Mouse (Mus musculus): ENCODE measurements at regions not wholly inside any gene's neighbourhood (a gene's known extent, or its start where the extent isn't known, plus 50 kb on each side); places are given as distances from the start of the nearest gene placed in this dataset.

DNA sequence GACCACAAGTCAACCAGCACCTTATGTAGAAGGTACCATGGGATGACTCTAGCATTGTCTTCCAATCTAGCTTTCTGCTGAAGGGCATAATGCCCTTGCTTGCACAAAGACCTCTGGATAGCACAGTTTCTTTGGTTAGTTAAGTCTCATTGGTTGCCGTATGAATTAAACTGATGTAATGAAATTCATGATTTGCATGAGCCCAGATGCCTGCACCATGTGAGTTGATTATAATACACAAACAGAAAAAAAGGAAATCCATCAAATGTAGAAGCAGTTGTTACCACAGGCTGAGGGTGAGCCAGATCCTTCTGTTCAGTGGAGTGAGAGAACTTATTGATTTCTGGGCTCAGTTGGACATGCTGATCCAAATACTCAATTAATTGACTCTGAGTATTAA lies 115.8 kb upstream of the Foxa2 start:
- TF ChIP-seq CTCF (IDR thresholded peaks at IDR 0.05; ENCODE audit: insufficient read depth, low read length) = no peak
- TF ChIP-seq POLR2A (IDR thresholded peaks at IDR 0.05; ENCODE audit: borderline replicate concordance, extremely low read depth, low read depth, low read length) = no peak
- no peak for DNase-seq
- Histone ChIP-seq H3K4me3 (replicated peaks; ENCODE audit: extremely low read depth, low read depth, low read length) (no peak overlapping the region), H3K4me1 (ENCODE audit: control insufficient read depth, insufficient read depth, low read length) (no peaks in the 10 kb centered on the region)
- 96% methylated on average over 1 of the region's 1 CpGs for WGBS

DNA sequence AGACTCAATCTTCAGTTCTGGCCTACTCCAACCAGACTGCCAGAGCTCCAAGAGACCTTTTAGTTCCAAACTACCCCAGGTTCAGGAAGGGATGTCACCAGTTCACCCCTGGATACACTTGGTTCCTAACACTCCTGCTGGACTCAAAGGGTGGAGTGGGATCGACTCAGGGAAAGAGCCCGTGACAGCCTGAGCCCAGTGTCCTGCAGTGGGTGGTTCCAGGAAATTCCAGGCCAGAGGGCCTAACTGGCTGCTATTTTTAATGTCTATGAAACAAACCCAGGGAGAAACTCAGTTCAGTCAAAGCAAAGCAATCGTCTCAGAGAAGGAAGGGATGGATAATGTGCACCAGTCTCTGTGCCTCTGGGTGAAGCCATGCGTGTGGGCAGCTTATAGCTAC lies 124.3 kb upstream of the Foxa2 start:
- Histone ChIP-seq H3K4me1 (ENCODE audit: control insufficient read depth, insufficient read depth, low read length) (peaks cover 14% of the 10 kb centered on the region), H3K4me3 (replicated peaks; ENCODE audit: extremely low read depth, low read depth, low read length) (no peak overlapping the region)
- WGBS = 42% methylated on average over 4 of the region's 4 CpGs
- TF ChIP-seq CTCF (IDR thresholded peaks at IDR 0.05; ENCODE audit: insufficient read depth, low read length) (no peak), POLR2A (IDR thresholded peaks at IDR 0.05; ENCODE audit: borderline replicate concordance, extremely low read depth, low read depth, low read length) (no peak)
- no peak for DNase-seq

DNA sequence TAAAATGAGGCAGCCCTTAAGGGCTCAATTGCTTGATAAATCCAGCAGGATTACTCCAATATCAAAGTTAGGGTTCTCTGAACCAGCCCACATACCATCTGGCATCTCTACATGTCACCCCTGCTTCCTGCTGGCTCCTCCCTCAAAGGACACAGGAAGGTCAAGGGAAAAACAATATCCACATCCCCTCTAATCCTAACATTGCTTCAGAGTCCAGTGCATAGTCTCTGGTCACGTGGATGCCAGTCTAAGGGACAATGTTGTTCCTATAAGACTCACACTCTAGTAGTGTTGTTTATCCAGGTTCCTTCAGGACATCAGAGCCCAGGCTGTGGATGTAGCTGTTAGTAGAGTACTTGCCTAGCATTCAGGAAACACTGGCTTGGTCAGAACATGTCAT lies 124.9 kb upstream of the Foxa2 start:
- TF ChIP-seq POLR2A (IDR thresholded peaks at IDR 0.05; ENCODE audit: borderline replicate concordance, extremely low read depth, low read depth, low read length) = no peak
- no peak for TF ChIP-seq CTCF (IDR thresholded peaks at IDR 0.05; ENCODE audit: insufficient read depth, low read length)
- Histone ChIP-seq H3K4me1 (ENCODE audit: control insufficient read depth, insufficient read depth, low read length) (peaks cover 14% of the 10 kb centered on the region), H3K4me3 (replicated peaks; ENCODE audit: extremely low read depth, low read depth, low read length) (no peak overlapping the region)
- DNase-seq = no peak
- WGBS = 31% methylated on average over 1 of the region's 1 CpGs

DNA sequence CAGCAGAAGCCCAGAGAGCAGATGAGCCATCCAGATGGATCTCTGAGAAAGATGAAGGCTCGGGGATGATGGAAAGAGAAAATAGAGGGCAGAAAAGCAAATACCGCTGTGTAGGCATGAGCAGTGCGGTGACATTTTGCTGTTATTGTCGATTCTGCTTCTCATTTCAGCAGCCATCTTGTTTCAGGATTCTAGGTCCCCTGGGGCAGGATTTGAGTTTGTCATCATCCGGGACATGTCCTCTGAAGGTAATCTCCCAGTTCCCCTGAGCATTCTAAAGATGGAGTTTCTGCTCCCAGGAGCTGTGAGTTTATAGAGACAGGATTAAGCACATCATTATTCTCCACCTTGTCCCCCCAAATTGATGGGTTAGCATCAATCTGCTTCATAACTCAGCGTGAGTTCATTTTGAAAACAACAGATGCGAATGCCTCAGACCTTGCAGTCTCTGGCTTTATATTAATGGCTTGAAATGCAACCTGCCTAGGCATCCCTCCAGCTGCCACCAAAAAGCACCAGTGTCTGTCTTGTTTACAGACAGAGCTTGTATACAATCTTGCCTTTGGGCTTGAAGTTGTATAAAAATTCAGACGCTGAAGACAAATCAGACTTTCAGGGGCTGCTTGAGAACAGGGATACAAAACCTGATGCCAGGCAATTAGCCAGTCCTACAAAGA lies 128.6 kb upstream of the Foxa2 start:
- peaks cover 12% of the 10 kb centered on the region for H3K4me1 ChIP-seq (ENCODE audit: control insufficient read depth, insufficient read depth, low read length)
- DNase-seq = no peak
- no peak overlapping the region for H3K4me3 ChIP-seq (replicated peaks; ENCODE audit: extremely low read depth, low read depth, low read length)
- no peak for TF ChIP-seq CTCF (IDR thresholded peaks at IDR 0.05; ENCODE audit: insufficient read depth, low read length)
- TF ChIP-seq POLR2A (IDR thresholded peaks at IDR 0.05; ENCODE audit: borderline replicate concordance, extremely low read depth, low read depth, low read length) = no peak
- 86% methylated on average over 8 of the region's 8 CpGs for WGBS

DNA sequence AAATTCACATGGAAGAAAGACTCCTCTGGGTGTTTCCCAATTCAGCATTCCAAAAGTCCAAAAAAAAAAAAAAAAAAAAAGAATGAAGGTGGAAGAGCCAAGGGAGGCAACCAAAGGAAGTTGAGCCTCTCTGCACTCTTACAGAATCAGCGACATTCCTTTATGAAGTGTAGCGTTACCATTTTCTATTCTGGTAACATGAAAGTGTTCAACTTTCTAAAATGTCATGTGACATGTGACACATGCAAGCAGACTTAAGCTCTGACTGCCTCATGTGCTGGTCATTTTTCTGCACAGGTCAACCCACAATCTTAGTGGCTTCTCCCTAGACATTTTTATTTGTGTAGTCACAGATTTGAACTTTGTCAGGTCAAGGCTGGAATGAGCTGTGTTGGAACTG lies 133.5 kb upstream of the Foxa2 start:
- Histone ChIP-seq H3K4me3 (replicated peaks; ENCODE audit: extremely low read depth, low read depth, low read length) (no peak overlapping the region), H3K4me1 (ENCODE audit: control insufficient read depth, insufficient read depth, low read length) (peaks cover 11% of the 10 kb centered on the region)
- WGBS = 55% methylated on average over 2 of the region's 2 CpGs
- TF ChIP-seq POLR2A (IDR thresholded peaks at IDR 0.05; ENCODE audit: borderline replicate concordance, extremely low read depth, low read depth, low read length) = no peak
- no peak for TF ChIP-seq CTCF (IDR thresholded peaks at IDR 0.05; ENCODE audit: insufficient read depth, low read length)
- no peak for DNase-seq

DNA sequence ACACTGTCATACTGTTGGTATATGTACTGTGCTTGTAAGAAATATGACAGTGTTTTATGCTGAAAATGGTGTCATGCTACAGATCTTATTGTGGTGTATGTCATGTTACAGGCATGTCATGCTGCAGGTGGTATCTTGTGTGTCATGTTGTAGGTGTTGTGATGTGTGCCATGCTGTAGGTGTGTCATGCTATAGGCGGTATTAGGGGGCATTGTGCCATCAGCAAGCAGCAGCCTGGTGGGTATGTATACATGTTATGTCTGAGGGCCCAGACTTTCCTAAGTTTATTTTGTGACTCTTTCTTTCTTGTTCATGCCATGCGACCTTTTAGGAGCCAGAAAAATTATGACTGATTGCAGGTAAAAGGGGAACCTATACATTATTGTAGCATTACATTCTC lies 134.7 kb upstream of the Foxa2 start:
- TF ChIP-seq POLR2A (IDR thresholded peaks at IDR 0.05; ENCODE audit: borderline replicate concordance, extremely low read depth, low read depth, low read length) (no peak), CTCF (IDR thresholded peaks at IDR 0.05; ENCODE audit: insufficient read depth, low read length) (no peak)
- peaks cover 17% of the 10 kb centered on the region for H3K4me1 ChIP-seq (ENCODE audit: control insufficient read depth, insufficient read depth, low read length)
- no peak for DNase-seq
- 92% methylated on average over 2 of the region's 2 CpGs for WGBS
- no peak overlapping the region for H3K4me3 ChIP-seq (replicated peaks; ENCODE audit: extremely low read depth, low read depth, low read length)

DNA sequence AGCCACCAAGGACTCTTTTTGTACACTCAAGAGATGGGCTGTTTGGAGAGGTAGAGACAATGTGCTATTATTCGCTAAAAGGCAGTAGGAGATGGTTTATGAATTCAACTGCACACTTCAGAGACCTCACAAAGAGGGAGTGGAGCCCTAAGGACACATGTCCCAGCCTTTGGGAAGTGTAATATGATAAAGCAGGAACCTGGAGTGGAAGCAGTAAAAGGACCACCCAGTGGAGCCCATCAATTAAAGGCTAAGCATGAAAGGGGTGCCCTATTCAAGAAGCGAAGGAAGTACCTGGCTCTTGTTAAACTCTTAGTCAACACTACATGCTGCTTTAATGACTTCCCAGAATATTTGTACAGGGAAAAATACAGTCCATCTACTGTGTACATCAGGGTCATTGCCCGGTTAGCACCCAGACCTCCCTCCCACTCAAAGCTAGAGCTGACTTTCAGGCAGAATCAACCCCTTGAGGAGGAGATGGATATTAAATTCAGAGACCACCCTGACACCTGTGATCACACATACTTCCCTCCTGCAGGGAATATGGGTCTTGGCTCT lies 135.8 kb upstream of the Foxa2 start:
- WGBS = 73% methylated on average over 3 of the region's 3 CpGs
- no peak for DNase-seq
- Histone ChIP-seq H3K4me3 (replicated peaks; ENCODE audit: extremely low read depth, low read depth, low read length) (no peak overlapping the region), H3K4me1 (ENCODE audit: control insufficient read depth, insufficient read depth, low read length) (peaks cover 19% of the 10 kb centered on the region)
- TF ChIP-seq POLR2A (IDR thresholded peaks at IDR 0.05; ENCODE audit: borderline replicate concordance, extremely low read depth, low read depth, low read length) (no peak), CTCF (IDR thresholded peaks at IDR 0.05; ENCODE audit: insufficient read depth, low read length) (no peak)

DNA sequence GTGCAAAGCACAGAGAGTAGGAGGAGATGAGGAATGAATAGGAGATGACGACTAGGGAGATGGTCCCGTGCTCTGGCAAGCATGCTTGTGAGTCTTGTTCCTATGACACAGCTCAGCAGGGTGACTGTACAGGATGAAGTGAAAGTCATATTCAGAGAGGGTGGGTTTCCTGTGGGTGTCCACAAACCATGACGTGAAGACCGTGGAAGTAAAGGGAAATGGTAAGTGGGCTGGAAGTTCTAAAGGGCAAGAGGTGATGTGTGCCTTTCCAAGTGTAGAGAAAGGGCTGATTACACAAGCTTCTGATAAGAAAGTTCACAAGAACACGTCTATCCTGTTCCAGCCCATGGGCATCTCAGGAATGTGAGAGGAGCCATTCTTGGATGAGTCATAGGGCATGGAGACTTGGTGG lies 138.0 kb upstream of the Foxa2 start:
- H3K4me1 ChIP-seq (ENCODE audit: control insufficient read depth, insufficient read depth, low read length) = peaks cover 19% of the 10 kb centered on the region
- no peak for TF ChIP-seq CTCF (IDR thresholded peaks at IDR 0.05; ENCODE audit: insufficient read depth, low read length)
- TF ChIP-seq POLR2A (IDR thresholded peaks at IDR 0.05; ENCODE audit: borderline replicate concordance, extremely low read depth, low read depth, low read length) = no peak
- H3K4me3 ChIP-seq (replicated peaks; ENCODE audit: extremely low read depth, low read depth, low read length) = no peak overlapping the region
- no peak for DNase-seq
- 30% methylated on average over 5 of the region's 5 CpGs for WGBS

DNA sequence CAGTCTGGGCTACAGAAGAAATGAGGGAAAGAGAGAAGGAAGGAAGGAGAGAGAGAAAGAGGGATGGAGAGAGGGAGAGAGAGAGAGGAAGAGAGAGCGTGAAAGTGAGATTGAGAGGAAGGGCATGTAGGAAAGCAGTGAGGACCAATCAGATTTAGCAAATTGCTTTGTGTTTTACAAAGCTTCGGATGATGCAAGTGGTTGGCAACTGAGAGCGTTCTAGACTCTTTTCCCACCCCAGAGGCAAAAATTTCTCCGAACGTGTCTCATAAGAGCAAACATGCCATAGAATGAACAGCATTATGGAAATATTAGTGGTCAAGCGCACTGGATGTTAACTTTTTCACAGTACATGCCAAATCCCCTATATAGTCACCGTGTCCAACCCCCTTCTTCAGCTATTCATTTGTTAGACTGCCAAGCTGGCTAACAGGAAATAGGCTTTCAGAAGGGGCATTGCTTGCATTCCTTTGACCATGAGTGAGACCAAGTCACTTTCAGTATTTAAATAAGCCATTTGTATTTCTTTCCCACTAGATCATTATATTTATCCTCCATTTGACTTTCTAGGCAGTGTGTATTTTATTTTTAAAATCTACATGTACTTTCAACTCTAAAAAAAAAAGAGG lies 139.7 kb upstream of the Foxa2 start:
- WGBS = 51% methylated on average over 7 of the region's 7 CpGs

DNA sequence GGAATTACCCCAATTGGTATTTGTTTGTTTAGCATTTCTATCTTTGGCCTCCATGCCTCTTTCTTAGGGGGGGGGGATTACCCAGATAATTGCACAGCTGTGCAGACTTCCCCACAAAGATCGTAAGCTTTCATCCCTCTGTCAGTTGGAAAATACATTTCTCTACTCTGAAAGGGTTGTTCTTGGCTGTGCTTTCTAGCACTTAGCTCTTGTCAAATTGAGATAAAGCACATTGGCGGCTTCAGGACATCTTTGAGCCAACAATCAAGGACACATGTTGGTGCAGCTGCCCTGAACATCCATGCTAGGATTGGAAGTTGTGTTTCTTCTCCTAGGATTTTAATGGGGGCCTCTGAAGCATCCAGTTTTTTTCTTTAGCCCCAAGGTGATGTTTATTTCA lies 142.1 kb upstream of the Foxa2 start:
- WGBS = 44% methylated on average over 2 of the region's 2 CpGs
- TF ChIP-seq POLR2A (IDR thresholded peaks at IDR 0.05; ENCODE audit: borderline replicate concordance, extremely low read depth, low read depth, low read length) (no peak), CTCF (IDR thresholded peaks at IDR 0.05; ENCODE audit: insufficient read depth, low read length) (no peak)
- no peak overlapping the region for H3K4me3 ChIP-seq (replicated peaks; ENCODE audit: extremely low read depth, low read depth, low read length)
- peaks cover 19% of the 10 kb centered on the region for H3K4me1 ChIP-seq (ENCODE audit: control insufficient read depth, insufficient read depth, low read length)
- no peak for DNase-seq

More for the DNA sequence above, 139.7 kb upstream of the Foxa2 start:
- Histone ChIP-seq H3K4me1 (ENCODE audit: control insufficient read depth, insufficient read depth, low read length) (peaks cover 19% of the 10 kb centered on the region), H3K4me3 (replicated peaks; ENCODE audit: extremely low read depth, low read depth, low read length) (no peak overlapping the region)
- no peak for TF ChIP-seq CTCF (IDR thresholded peaks at IDR 0.05; ENCODE audit: insufficient read depth, low read length)
- no peak for TF ChIP-seq POLR2A (IDR thresholded peaks at IDR 0.05; ENCODE audit: borderline replicate concordance, extremely low read depth, low read depth, low read length)
- DNase-seq = no peak
